Mouse (Mus musculus) embryo, embryonic 11.5 days (tissue): ENCODE results near the gene Fitm2.
A peak's percentile ranks its signal among the peaks of the same experiment; 100 is the strongest.

Experiments used
- DNase-seq: peaks from one replicate; pipeline ENCODE4 v3.0.0-alpha.2; 2012; ENCODE audit warnings: low read depth, low spot score

The Fitm2 gene

GRCm38 (mm10) chr2:163472466-163472851, at the start of gene Fitm2:
Gene Fitm2 (minus strand): TSS chr2:163472629.
- DNase-seq = peak; percentile 97

- no peak for DNase-seq
These were observed 34.0 kb upstream of the Fitm2 start, which contains the start of gene Hnf4a for GRCm38 (mm10) chr2:163506300-163507004. Gene Hnf4a (plus strand): TSS chr2:163506808.

GRCm38 (mm10) chr2:163503191-163503590, 30.8 kb upstream of the Fitm2 start:
- DNase-seq = no peak

GRCm38 (mm10) chr2:163502219-163502618, 29.8 kb upstream of the Fitm2 start:
- DNase-seq = no peak

GRCm38 (mm10) chr2:163494456-163494855, 22.0 kb upstream of the Fitm2 start:
- no peak for DNase-seq

GRCm38 (mm10) chr2:163493976-163494375, 21.5 kb upstream of the Fitm2 start:
- no peak for DNase-seq

- no peak for DNase-seq
These were observed 20.6 kb upstream of the Fitm2 start for GRCm38 (mm10) chr2:163493031-163493430.

GRCm38 (mm10) chr2:163492018-163492417, 19.6 kb upstream of the Fitm2 start, which contains the start of gene R3hdml:
Gene R3hdml (plus strand): TSS chr2:163492318.
- DNase-seq = no peak

- DNase-seq = no peak
These were observed 18.9 kb upstream of the Fitm2 start for GRCm38 (mm10) chr2:163491351-163491750.

- no peak for DNase-seq
These were observed 18.2 kb upstream of the Fitm2 start for GRCm38 (mm10) chr2:163490656-163491055.

GRCm38 (mm10) chr2:163489725-163490291, 17.4 kb upstream of the Fitm2 start:
- DNase-seq = no peak

GRCm38 (mm10) chr2:163487360-163487759, 14.9 kb upstream of the Fitm2 start:
- DNase-seq = no peak

- DNase-seq = peak; percentile 22
These were observed 9.2 kb upstream of the Fitm2 start for GRCm38 (mm10) chr2:163481539-163482029.

GRCm38 (mm10) chr2:163480191-163480825, 7.9 kb upstream of the Fitm2 start:
- no peak for DNase-seq

- peak; percentile 16 for DNase-seq
These were observed 541 bp downstream of the Fitm2 start for GRCm38 (mm10) chr2:163471710-163472465.

- DNase-seq = no peak
These were observed 1.3 kb downstream of the Fitm2 start for GRCm38 (mm10) chr2:163471136-163471535.

GRCm38 (mm10) chr2:163469711-163470110, 2.7 kb downstream of the Fitm2 start:
- no peak for DNase-seq

GRCm38 (mm10) chr2:163468866-163469265, 3.6 kb downstream of the Fitm2 start:
- DNase-seq = no peak

- DNase-seq = no peak
These were observed 4.8 kb downstream of the Fitm2 start for GRCm38 (mm10) chr2:163467585-163467984.

GRCm38 (mm10) chr2:163466771-163467170, 5.7 kb downstream of the Fitm2 start:
- no peak for DNase-seq

GRCm38 (mm10) chr2:163464562-163464961, 7.9 kb downstream of the Fitm2 start:
- no peak for DNase-seq

- no peak for DNase-seq
These were observed 8.4 kb downstream of the Fitm2 start for GRCm38 (mm10) chr2:163463998-163464397.
